Mouse (Mus musculus) C2C12 (cell line): ENCODE results near the gene Gipc2.

Source experiments
- CEBPB ChIP-seq: IDR thresholded peaks from one replicate; pipeline ENCODE4 v1.6.1; 2011; ENCODE audit warnings: low read depth, mild to moderate bottlenecking, control low read depth, moderate library complexity
- CTCF ChIP-seq: IDR thresholded peaks from one replicate; pipeline ENCODE4 v1.5.1; 2011; ENCODE audit not compliant: control insufficient read depth, insufficient read depth, insufficient read length
- MAX ChIP-seq: IDR thresholded peaks from one replicate; pipeline ENCODE4 v1.6.1; 2011; ENCODE audit warnings: mild to moderate bottlenecking, control low read depth
- MYOD1 ChIP-seq: IDR thresholded peaks from one replicate; pipeline ENCODE4 v1.6.1; 2011; ENCODE audit warnings: low read depth; ENCODE audit not compliant: control insufficient read depth, insufficient read length
- MYOG ChIP-seq: IDR thresholded peaks from one replicate; pipeline ENCODE4 v1.6.1; 2011; ENCODE audit not compliant: control insufficient read depth, insufficient read length; ENCODE audit errors: extremely low read depth
- USF1 ChIP-seq: IDR thresholded peaks from one replicate; pipeline ENCODE4 v1.6.1; 2011; ENCODE audit warnings: low read depth, mild to moderate bottlenecking, control low read depth, moderate library complexity

GRCm38 (mm10) chr3:152193635-152194097, 27.6 kb upstream of the Gipc2 start:
- TF ChIP-seq CTCF (no peak), MAX (no peak), USF1 (no peak), MYOG (no peak), CEBPB (no peak), MYOD1 (no peak)
